Mouse (Mus musculus) frontal cortex, postnatal 14 days (tissue): Measurements from ENCODE around the gene Smap2.
"Not testable (repeated sequence)": the region's sequence is repeated elsewhere in the genome, so short reads cannot be mapped to it uniquely, and the experiment has no call there.

Source experiments
- DNase-seq, 2 experiments: peaks; one replicate each; pipeline ENCODE4 v3.0.0; 2022; ENCODE audit warnings: low spot score in 2 of 2

Gene Smap2

DNA sequence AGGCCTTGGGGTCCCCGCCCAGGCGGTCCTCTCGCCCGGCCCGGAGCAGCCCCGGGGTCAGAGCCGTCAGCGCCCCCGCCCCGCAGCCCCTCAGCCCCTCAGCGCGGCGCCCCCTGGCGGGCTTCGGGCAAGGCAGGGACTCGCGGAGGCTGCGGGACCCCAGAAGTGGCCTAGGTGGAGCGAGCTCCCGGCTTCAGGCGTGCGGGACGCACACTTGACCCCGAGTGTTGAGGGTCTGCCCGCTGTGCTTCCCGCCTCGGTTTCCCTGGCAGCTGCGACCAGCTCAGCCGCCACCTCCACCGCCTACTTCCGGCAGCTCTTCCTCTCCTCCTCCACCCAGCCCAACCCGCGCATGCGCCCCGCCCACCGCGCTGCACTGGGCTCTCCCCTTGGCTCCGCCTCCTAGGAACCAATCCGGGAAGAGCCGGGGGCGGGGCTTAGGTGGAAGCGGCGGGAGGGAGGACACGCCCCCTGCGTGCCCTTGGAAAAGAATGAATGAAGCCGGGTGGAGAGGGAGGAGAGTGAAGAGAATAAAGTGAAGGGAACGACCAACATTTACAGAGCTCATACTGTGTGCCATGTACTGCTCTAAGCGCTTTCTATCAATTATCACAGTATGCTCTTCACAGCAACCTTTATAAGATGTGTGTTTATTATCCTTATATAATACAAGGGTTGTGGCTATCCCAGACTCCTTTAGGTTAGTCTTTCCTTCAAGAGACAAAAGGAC, at the start of gene Smap2:
Smap2 (minus strand) TSS at position 320 of the 730 bp plus-strand sequence.
- peak; percentile 96 to 98 for DNase-seq

DNA sequence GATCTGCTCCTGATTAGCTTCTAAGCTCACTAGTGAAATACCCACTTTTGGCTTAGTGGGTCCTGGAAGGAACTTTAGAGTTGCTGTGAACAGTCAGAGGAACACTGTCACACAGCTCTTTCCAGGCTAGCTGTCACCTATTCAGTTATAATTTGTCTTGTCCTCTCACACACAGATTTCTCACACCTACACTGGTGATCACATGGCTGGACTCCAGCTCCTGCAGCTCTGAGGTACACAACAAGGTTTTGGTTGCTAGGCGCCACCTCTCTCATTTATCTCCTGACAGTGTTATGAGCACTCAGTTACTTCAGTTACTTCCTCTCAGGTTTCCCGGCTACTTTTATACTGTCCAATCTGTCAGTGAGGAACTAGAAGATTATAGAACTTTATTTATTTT, 48.3 kb upstream of the Smap2 start:
- no peak for DNase-seq

DNA sequence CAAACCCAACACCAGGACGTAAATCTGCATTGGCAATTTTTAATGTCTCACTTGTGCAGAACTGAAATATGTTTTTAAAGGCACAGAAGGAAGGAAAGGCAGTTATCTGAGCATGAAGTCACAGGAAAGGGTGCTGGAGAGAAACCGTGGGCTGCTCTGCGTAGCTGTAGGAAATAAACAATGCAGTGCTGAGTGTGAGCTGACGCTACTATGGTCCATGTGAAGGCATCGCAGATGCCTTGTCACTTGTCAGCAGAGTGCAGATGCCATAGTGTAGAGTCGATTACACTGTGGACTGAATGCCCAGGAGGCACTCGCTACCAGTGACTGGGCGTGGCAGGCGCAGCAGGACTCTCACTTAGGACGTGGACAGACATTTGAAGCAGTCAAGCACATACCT, 42.2 kb upstream of the Smap2 start:
- not testable (repeated sequence) for DNase-seq

DNA sequence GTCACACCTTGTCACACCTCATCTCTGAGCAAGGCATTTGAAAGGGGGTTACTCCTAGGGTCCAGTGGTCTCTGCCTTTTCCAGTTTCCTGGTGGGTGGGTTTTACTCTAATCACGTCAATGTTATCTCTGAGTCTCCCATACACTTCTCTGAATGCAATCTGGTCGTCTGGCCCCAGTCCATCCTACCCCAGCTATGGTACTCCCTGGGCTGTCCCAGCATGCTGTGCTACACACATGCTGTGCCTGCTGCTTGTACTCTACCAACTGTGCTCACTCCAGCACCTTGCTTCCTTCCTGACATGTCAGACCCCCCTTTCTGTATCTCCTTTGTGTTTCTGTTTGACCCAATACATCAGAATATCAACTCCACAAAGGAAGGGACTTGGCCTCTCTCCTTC, 40.0 kb upstream of the Smap2 start:
- DNase-seq: no peak

DNA sequence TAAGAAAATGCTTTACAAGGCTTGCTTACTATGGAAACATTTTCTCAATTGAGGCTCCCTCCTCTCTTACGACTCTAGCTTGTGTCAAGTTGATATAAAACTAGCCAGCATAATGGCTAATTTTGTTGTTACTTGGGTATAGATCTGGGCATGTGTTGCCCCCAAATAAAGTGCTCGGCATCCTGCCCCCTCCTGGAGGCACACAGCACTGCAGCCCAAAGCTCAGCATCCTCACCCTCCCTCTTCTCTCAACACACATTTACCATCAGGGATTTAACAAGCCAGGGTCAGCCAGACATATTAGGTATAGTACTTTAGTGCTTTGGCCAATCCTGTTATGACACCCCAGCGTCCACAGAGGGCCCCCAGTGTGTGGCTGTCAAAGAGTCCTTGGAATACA, 39.3 kb upstream of the Smap2 start:
- DNase-seq: no peak

DNA sequence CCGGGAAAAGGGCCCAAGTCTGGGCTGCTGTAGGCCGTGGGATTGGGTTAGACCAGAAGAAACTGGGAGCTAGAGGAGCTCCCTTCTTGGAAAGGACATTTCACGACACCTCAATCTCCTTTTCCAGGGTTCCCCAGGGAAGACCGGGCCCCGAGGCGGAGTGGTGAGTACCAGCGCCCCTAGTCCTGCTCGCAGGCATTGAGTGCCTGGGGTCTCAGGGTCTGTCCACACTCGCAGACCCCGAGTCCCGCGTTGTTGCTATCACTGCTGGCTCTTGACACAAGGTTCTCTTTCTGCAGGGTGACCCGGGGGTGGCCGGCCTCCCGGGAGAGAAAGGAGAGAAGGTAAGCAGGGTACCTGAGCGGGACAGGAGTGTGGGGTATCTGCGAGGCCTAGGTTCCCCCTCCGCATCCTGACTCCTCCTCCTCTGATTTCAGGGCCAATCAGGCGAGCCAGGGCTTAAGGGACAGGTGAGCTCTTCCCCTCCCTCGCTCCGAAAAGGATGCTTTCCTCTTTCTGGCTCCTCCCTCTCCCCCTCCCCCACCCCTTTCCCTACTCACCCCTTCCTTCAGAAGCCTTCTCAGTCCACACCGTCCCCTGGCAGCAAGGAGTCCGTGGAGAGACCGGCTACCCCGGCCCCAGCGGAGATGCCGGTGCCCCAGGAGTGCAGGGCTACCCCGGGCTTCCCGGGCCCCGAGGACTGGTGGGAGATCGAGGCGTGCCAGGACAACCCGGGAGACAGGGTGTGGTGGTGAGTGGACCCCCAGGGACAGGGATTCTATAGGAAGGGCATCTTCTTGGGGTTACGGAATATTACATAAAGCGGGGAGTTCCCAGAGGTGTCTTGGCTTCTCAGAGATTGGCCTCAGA, 35.6 kb upstream of the Smap2 start:
- no peak for DNase-seq

DNA sequence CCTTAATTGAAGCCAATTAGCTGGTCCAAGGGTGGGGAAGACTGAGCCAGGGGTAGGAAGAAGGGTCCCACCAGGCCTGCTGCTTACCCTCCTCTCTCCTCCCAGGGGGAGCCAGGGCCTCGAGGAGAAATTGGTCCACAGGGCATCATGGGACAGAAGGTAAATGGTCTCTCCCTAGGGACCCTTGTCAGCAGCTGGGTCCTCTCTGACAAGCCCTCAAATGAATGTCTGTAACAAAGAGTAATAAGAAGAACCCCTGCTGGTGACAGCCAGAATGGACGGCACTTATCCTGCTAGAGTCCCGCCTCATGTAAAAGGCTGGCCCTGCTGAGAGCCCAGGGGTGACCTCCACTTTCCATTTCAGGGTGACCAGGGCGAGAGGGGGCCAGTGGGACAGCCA, 34.8 kb upstream of the Smap2 start:
- DNase-seq: no peak

DNA sequence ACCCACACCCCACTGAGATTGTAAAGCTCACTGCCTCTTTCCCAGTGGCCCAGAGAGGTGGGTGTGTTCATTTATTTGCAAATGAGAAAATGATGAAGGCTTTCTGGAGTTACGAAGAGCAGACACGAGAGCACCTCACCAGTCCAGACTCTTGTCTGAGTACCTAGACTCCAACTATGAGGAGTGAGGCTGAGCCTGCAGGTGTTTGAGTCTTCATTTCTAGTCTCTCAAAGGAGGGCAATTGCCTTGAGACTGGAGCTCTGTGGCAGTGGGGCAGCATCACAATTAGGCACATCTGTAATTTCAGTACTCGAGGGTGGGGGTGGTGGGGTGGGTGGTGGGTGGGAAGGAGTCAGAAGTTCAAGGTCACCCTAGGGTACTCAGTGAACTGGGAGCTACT, 25.9 kb upstream of the Smap2 start:
- no peak for DNase-seq

DNA sequence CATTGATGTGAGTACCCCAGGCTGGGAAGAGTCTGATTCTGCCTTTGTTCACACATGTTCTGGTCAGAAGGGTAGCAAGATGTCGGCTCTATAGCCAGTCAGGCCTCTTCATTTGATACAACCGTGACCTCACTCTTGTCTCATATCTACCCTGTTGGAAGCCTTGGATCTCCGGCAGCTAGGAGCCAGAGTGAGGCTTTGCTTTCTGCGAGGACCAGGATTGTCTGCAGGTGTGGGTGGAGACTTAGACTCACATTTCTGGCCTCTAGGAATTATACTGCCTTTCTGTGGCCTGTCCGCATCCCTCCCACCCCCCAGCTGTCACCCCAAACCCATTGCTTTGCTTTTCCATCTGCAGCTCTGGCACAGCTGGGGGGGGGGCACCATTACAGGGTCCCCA, 25.4 kb upstream of the Smap2 start:
- DNase-seq: no peak

DNA sequence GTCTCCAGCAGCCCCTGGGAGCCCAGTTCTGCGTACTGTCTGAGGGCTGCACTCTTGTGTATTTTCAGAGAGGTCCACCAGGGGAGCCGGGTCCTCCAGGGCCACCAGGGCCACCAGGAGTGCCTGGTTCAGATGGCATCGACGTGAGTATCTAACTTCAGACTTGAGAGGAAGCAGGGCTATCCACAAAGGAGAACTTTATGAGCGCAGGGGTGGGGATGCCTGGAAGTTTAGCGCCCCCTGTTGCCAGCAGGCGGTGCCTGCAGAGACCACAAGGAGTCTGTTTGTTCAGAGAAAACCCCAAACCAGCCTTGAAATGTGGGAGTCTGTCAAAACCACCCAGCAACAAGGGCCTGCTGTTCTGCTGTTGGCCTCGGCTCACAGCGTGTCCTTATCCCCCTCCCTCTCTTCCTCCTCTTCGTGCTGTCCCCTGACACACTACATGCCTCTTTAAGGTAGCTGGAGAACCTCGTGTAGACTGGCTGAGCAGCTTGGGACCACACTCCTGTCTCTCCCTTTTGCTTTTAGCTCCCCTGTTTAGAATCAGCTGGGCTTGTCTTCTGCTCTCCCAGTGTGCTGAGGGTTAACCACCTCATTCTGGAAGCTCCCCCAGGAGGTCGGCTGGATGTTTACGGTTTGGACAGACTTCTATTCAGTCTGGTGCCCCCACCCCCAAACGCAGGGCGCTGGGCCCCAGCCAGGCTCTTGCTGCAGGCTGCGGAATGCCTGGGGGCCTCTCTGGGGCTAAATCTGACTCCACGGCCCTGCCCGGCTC, 24.0 kb upstream of the Smap2 start:
- DNase-seq: peak; percentile 68 to 69

DNA sequence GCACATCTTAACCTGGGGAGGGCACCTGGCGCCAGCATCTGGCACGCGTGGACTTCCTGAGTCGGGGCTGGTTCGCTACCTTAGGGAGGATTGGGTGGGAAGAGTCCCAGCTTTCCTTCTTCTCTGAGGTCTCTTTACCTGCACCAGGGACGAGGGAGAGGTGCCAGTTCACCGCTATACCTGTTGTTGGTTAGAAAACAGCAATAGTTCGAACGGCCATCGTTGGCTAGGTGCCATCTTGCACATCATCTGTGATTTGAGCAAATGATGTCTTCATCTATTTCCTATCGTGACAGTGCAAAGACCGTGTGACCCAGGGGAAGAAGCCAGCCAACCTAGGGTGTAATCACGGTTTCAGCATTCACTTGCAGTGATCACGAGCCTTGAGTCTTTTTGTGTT, 23.3 kb upstream of the Smap2 start:
- DNase-seq: no peak

DNA sequence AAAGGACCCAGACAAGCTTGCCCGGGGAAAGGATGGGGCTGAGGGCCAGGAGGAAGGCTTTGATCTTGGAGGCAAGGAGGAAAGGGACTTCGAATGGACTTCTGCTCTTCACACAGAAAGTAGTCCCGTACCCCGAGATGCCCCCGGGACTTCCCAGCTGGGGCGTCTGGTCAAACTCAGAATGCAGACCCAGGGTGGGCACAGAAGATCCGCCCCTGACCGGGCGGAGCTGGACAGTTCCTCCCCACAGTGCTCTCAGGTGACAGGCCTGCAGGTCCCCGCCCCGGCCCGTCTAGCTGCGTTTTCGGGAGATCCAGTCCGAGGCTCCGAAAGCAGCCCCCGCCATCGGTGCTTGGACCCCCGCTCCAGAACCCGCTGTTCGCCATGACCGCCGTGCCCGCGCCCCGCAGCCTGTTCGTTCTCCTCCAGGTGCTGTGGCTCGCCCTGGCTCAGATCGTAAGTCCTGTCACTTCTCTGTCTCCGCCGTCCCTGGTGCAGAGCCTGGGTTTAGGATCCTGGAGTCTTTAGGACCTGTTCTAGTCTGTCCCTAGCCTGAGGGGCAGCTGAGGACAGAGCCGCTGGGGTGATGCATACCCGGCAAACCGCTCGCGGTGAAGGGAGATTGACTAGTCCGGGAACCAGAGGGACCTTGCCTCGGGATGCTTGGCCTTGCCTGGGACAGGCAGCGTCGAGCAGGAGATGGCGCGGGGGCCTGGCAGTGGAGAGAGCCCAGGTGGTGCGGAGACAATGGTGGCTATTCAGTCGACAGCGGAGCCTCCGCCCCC, 22.5 kb upstream of the Smap2 start, which contains the start of gene Col9a2:
Col9a2 (plus strand) TSS at position 55 of the 785 bp plus-strand sequence.
- DNase-seq: no peak

DNA sequence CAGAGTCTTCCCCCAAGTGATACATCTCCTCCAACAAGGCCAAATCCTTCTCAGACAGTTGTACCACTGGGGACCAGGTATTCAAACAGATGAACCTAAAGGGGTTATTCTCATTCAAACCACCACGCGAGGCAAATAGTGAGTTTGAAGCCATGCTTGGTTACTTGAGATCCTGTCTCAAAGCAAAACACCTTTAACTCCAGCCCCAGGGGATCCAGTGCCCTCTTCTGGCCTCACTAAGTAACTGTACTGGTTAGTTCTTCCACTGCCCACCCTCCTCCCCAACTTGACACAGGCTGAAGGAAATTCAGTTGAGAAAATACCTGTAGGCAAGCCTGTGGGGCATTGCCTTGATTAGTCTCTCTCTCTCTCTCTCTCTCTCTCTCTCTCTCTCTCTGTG, 16.0 kb upstream of the Smap2 start:
- no peak for DNase-seq

DNA sequence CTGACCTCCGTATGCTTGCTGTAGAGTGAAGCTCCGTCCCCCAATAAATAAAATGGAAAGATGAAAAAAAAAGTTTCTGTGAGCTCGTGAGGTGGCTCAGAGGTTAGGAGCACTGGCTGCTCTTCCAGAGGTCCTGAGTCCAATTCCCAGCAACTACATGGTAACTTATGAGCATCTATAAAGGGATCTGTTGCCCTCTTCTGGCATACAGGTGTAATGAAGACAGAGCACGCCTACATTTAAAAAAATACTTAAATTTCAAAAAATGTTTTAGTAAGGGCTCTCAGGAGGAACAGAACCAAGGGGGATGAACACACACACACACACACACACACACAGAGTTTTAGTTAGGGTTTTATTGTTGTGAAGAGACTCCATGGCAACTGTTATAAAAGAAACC, 14.4 kb upstream of the Smap2 start:
- no peak for DNase-seq

DNA sequence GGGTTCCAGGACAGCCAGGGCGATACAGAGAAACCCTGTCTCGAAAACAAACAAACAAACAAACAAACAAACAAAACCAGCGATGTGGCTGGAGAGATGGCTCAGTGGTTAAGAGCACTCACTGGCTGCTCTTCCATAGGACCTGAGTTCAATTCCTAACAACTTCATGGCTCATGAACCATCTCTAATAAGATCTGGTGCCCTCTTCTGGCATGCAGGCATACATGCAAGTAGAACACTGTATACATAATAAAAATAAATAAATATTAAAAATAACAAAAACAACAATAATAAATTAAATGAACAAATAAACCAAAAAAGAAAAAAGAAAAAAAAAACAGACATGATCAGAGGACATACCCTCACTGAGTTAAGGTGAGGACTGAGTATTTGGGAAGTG, 12.6 kb upstream of the Smap2 start:
- no peak for DNase-seq

DNA sequence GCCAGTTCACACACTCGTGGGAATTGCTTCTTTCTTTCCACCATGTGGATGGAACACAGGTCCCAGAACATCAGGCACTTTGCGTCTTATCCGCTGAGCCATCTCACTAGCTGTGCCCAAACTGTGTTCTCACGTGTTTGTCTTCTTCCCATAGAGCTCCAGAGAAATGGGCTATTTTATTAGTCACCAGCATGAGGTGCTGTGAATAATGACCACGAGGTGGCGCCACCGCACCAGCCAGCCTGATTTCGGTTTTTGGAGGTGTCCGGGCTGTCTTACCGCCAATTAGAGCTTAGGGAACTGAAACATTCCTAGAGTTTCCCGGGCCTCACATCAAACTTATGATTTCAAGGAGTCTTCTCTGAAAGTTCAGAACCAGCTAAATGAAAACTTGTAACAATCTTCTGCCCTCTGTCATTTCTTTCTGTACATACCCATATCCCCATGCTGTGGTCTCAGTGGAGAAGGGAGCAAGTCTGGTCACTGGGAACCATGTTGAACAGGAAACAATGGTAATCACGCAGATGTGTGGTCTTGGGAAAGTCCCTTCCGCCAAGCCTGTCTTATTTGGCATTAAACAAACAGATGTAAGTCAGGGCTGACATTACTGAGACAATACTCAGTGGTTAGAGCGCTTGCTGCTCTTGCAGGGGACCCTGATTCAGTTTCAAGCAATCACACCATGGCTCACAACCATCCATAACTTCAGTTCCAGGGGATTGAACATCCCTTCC, 11.8 kb upstream of the Smap2 start:
- DNase-seq: peak in 1 of 2 experiments; percentile 56

DNA sequence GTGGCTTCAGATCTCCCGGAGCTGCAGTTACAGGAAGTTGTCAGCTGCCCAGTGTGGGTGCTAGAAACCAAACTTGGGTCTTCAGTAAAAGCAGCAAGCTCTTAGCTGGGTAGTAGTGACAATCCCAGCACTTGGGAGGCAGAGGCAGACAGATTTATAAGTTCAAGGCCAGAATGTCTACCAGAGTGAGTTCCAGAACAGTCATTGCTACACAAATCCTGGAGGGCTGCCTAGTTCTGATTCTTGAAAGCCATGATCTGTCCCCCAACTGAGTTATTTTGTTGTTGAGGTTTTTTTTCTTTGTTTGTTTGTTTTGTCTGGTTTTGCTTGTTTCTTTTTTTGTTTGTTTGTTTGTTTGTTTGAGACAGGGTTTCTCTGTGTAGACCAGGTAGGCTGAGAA, 11.1 kb upstream of the Smap2 start:
- DNase-seq: no peak

DNA sequence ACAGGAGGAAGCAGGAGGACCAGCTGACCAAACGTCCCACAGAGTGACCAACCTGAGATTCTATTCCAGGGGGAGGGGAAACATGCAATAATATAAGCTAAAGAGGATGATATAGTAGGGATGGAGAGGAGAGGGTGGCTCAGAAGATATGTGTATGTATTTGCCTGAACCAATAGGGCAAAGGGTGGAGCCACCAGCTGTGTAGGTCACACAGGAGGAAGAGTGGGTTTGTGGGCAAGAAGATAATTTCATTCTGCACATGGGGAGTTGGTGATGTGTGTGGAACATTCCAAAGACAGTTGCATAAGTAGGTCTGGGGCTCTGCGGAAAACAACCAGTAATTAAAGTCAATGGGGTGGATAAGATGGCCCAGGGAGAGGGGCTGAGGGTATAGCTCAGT, 8.6 kb upstream of the Smap2 start:
- no peak for DNase-seq

DNA sequence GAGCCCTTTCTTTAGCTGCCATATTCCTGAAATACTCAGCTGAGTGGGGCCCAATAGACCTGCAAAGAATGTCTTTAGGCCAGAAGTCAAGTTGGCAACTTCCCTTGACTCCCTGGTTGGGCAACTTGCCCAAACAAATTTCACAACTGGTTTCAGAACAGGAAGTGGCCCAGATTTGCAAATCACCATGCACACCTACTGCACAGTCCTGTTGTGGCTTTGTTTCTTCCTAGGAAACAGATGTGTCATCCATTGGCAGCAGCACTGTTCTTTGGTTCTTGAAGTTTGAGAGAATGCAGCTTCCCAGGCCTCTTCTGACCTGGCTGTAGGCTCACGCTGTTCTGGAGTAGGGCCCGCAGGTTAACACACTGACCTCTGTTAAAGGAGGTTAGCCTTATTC, 6.9 kb upstream of the Smap2 start:
- no peak for DNase-seq

DNA sequence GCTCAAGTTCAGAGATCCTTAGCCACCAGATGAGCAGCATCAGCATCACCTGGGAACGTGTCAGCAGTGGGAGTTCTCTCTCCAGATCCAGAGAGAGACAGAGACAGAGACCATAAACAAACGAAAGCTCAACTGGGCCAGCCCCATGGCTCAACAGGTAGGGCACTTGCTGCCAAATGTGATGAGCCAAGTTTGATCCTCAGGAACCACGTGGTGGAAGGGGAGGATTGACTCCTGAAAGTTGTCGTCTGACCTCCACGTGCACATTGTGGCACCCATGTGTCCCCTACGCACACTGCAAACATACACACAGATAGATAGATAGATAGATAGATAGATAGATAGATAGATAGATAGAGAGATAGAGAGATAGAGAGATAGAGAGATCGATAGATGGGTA, 6.4 kb upstream of the Smap2 start:
- DNase-seq: no peak

DNA sequence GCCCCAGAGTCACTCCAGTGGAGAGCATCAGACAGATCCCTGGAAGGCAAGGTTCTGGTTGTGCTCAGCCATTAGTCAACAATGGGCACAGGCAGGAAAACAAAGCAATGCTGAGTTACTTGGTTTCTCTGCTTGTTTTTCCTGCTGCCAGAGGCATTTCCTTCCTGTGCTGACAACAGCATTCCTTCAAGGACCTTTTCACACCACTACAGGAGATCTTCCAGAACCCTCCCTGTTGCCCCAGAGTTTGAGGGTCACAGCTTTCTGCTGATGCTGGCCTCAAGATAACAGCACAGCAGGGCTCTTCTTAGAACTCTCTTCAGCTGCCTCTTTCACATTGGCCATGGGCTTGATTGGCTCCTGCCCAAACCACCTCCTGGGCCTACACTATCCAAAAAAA, 4.9 kb upstream of the Smap2 start:
- no peak for DNase-seq
